In genomic region chr11:115766356-115766943, GRCm38 (mm10) we compare ENCODE assay signal across 8 mouse cellular contexts. TPM values are rescaled to one million over a fixed set of nuclear protein-coding genes. Genes with fewer than 3 reads are reported as not detected.
DNase-seq lines count a peak whose midpoint lies in the region; ATAC-seq and TF ChIP-seq lines count a peak whose summit lies in the region.

No protein-coding gene starts in this region.

- no peak overlapping the region for H3K27ac ChIP-seq in ES-Bruce4 (ENCODE audit: insufficient read depth, low read length)
- H3K27ac ChIP-seq in brown adipose tissue, adult 24 weeks (replicated peaks; ENCODE audit: low read depth, low read length) = peak overlapping the region; percentile 66
- peak overlapping the region; percentile 99 for H3K27ac ChIP-seq in heart, embryonic 16.5 days (ENCODE audit: low read length)
- H3K27ac ChIP-seq in midbrain, embryonic 13.5 days = peak overlapping the region; percentile 92

- H3K9me3 ChIP-seq in ES-Bruce4 (replicated peaks; ENCODE audit: control insufficient read depth, insufficient read depth, low read length, poor library complexity, severe bottlenecking) = 0 out of 2 replicates have a peak, but pooled peaks cover 4% of the 10 kb centered on the region
- H3K9me3 ChIP-seq in heart, embryonic 16.5 days (replicated peaks; ENCODE audit: control insufficient read depth, low read length) = no peaks in the 10 kb centered on the region
- H3K9me3 ChIP-seq in midbrain, embryonic 13.5 days = no peaks in the 10 kb centered on the region

- no peak for TF ChIP-seq CTCF in ES-Bruce4 (IDR thresholded peaks at IDR 0.05; ENCODE audit: low read depth, low read length)

- no peaks in the 10 kb centered on the region for H3K4me1 ChIP-seq in ES-Bruce4 (ENCODE audit: control insufficient read depth, insufficient read depth, low read length)
- peaks cover 16% of the 10 kb centered on the region for H3K4me1 ChIP-seq in brown adipose tissue, adult 24 weeks (ENCODE audit: control insufficient read depth, insufficient read depth, insufficient read length, low read length)
- H3K4me1 ChIP-seq in heart, embryonic 16.5 days (ENCODE audit: control insufficient read depth, insufficient read depth, low read length) = peaks cover 31% of the 10 kb centered on the region
- peaks cover 35% of the 10 kb centered on the region for H3K4me1 ChIP-seq in midbrain, embryonic 13.5 days (replicated peaks)

- no peaks in the 10 kb centered on the region for H3K27me3 ChIP-seq in ES-Bruce4 (ENCODE audit: control insufficient read depth, insufficient read depth, low read length, poor library complexity, severe bottlenecking)
- no peaks in the 10 kb centered on the region for H3K27me3 ChIP-seq in heart, embryonic 16.5 days (ENCODE audit: control insufficient read depth, insufficient read depth, low read length)
- no peaks in the 10 kb centered on the region for H3K27me3 ChIP-seq in midbrain, embryonic 13.5 days

- peak; percentile 54 to 57 for DNase-seq in kidney, postnatal 36 days
- DNase-seq in layer of hippocampus, adult 9-11 months = no peak
- DNase-seq in gastrocnemius, postnatal 4 days (ENCODE audit: low spot score in 2 of 2) = no peak
- no peak for DNase-seq in left cerebral cortex, adult 8-10 months (ENCODE audit: low spot score in 2 of 2)

- H3K4me3 ChIP-seq in ES-Bruce4 (ENCODE audit: low read depth, low read length) = no peak overlapping the region
- peak overlapping the region; percentile 71 for H3K4me3 ChIP-seq in brown adipose tissue, adult 24 weeks (ENCODE audit: insufficient read depth, low read depth, low read length)
- peak overlapping the region; percentile 79 for H3K4me3 ChIP-seq in heart, embryonic 16.5 days (ENCODE audit: low read length)
- H3K4me3 ChIP-seq in midbrain, embryonic 13.5 days (replicated peaks) = peak overlapping the region; percentile 84

- H3K4me2 ChIP-seq in heart, embryonic 16.5 days (ENCODE audit: low read depth, low read length) = peak overlapping the region; percentile 80
- peak overlapping the region; percentile 81 for H3K4me2 ChIP-seq in midbrain, embryonic 13.5 days (replicated peaks)

- no peak for TF ChIP-seq POLR2A in ES-Bruce4 (IDR thresholded peaks at IDR 0.05; ENCODE audit: insufficient read depth, low read length)

- WGBS in heart, embryonic 16.5 days = 28% methylated on average over 13 of the region's 13 CpGs
- WGBS in midbrain, embryonic 13.5 days = 37% methylated on average over 13 of the region's 13 CpGs

- H3K36me3 ChIP-seq in ES-Bruce4 (ENCODE audit: control insufficient read depth, insufficient read depth, low read length, poor library complexity, severe bottlenecking) = no peaks in the 10 kb centered on the region
- H3K36me3 ChIP-seq in heart, embryonic 16.5 days (ENCODE audit: control insufficient read depth, insufficient read depth) = no peaks in the 10 kb centered on the region
- H3K36me3 ChIP-seq in midbrain, embryonic 13.5 days = 0 out of 2 replicates have a peak, but pooled peaks cover 2% of the 10 kb centered on the region

- TF ChIP-seq EP300 in ES-Bruce4 (IDR thresholded peaks at IDR 0.05; ENCODE audit: insufficient read depth, low read depth, low read length) = no peak

- H3K9ac ChIP-seq in ES-Bruce4 (ENCODE audit: low read depth, poor library complexity, severe bottlenecking) = peak overlapping the region; percentile 92
- H3K9ac ChIP-seq in heart, embryonic 16.5 days (ENCODE audit: low read length) = peak overlapping the region; percentile 92
- H3K9ac ChIP-seq in midbrain, embryonic 13.5 days (replicated peaks) = peak overlapping the region; percentile 93

- ATAC-seq in heart, embryonic 16.5 days (replicated peaks; ENCODE audit: extremely low read depth, insufficient read depth, low FRiP score) = peak; percentile 47
- no peak for ATAC-seq in midbrain, embryonic 13.5 days

RNA-seq across cellular contexts. Expression of gene Tmem94, which starts 1.2 kb away (rescaled TPM):
- polyA plus RNA-seq in ES-Bruce4 (2011; ENCODE audit: insufficient read depth, insufficient read length, low read depth, missing spikeins) = 29.2 and 32.6 TPM in 2 replicates
- 18.0 and 23.0 TPM in 2 replicates for polyA plus RNA-seq in brown adipose tissue, adult 24 weeks (2012; ENCODE audit: insufficient read depth, insufficient read length, missing spikeins)
- polyA plus RNA-seq in heart, embryonic 16.5 days (2015; fragmentation: Nextera tagmentation; extraction: Ambion mirVana) = 36.8 and 43.1 TPM in 2 replicates
- polyA plus RNA-seq in midbrain, embryonic 13.5 days (2015; fragmentation: Nextera tagmentation; extraction: Ambion mirVana) = 29.9 and 31.0 TPM in 2 replicates
- total RNA-seq in gastrocnemius, postnatal 4 days (2021) = 10 to 100 TPM; 51.9 to 57.3 TPM
- total RNA-seq in left cerebral cortex, adult 8-10 months (2022) = 10 to 100 TPM; 58.1 to 66.3 (median 62.9) TPM

RNA-seq across cellular contexts. Expression of gene Caskin2, which starts 47.0 kb away (rescaled TPM):
- polyA plus RNA-seq in ES-Bruce4 (2011; ENCODE audit: insufficient read depth, insufficient read length, low read depth, missing spikeins) = 10.5 and 12.1 TPM in 2 replicates
- polyA plus RNA-seq in brown adipose tissue, adult 24 weeks (2012; ENCODE audit: insufficient read depth, insufficient read length, missing spikeins) = 8.8 and 10.4 TPM in 2 replicates
- polyA plus RNA-seq in heart, embryonic 16.5 days (2015; fragmentation: Nextera tagmentation; extraction: Ambion mirVana) = 18.9 and 22.1 TPM in 2 replicates
- 10.3 and 12.3 TPM in 2 replicates for polyA plus RNA-seq in midbrain, embryonic 13.5 days (2015; fragmentation: Nextera tagmentation; extraction: Ambion mirVana)
- 10 to 100 TPM; 26.1 to 26.8 TPM for total RNA-seq in gastrocnemius, postnatal 4 days (2021)
- 10 to 100 TPM; 18.2 to 18.9 (median 18.4) TPM for total RNA-seq in left cerebral cortex, adult 8-10 months (2022)

RNA-seq across cellular contexts. Expression of gene Tsen54, which starts 48.1 kb away (rescaled TPM):
- 26.9 and 30.2 TPM in 2 replicates for polyA plus RNA-seq in ES-Bruce4 (2011; ENCODE audit: insufficient read depth, insufficient read length, low read depth, missing spikeins)
- polyA plus RNA-seq in brown adipose tissue, adult 24 weeks (2012; ENCODE audit: insufficient read depth, insufficient read length, missing spikeins) = 6.1 and 6.8 TPM in 2 replicates
- polyA plus RNA-seq in heart, embryonic 16.5 days (2015; fragmentation: Nextera tagmentation; extraction: Ambion mirVana) = 26.2 and 28.3 TPM in 2 replicates
- 24.8 and 25.8 TPM in 2 replicates for polyA plus RNA-seq in midbrain, embryonic 13.5 days (2015; fragmentation: Nextera tagmentation; extraction: Ambion mirVana)
- total RNA-seq in gastrocnemius, postnatal 4 days (2021) = 10 to 100 TPM; 15.6 to 16.9 TPM
- total RNA-seq in left cerebral cortex, adult 8-10 months (2022) = 10 to 100 TPM; 12.4 to 17.1 (median 14.5) TPM

RNA-seq across cellular contexts. Expression of gene Llgl2, which starts 57.4 kb away (rescaled TPM):
- 92.1 and 99.1 TPM in 2 replicates for polyA plus RNA-seq in ES-Bruce4 (2011; ENCODE audit: insufficient read depth, insufficient read length, low read depth, missing spikeins)
- 4.0 and 5.5 TPM in 2 replicates for polyA plus RNA-seq in brown adipose tissue, adult 24 weeks (2012; ENCODE audit: insufficient read depth, insufficient read length, missing spikeins)
- 17.7 and 18.2 TPM in 2 replicates for polyA plus RNA-seq in heart, embryonic 16.5 days (2015; fragmentation: Nextera tagmentation; extraction: Ambion mirVana)
- polyA plus RNA-seq in midbrain, embryonic 13.5 days (2015; fragmentation: Nextera tagmentation; extraction: Ambion mirVana) = 0.66 and 0.76 TPM in 2 replicates
- 10 to 100 TPM; 19.0 to 21.6 TPM for total RNA-seq in gastrocnemius, postnatal 4 days (2021)
- 1 to 10 TPM; 2.5 to 5.2 (median 4.6) TPM for total RNA-seq in left cerebral cortex, adult 8-10 months (2022)

RNA-seq across cellular contexts. Expression of gene Grb2, which starts 58.1 kb away (rescaled TPM):
- polyA plus RNA-seq in ES-Bruce4 (2011; ENCODE audit: insufficient read depth, insufficient read length, low read depth, missing spikeins) = 75.0 and 75.9 TPM in 2 replicates
- 29.1 and 32.4 TPM in 2 replicates for polyA plus RNA-seq in brown adipose tissue, adult 24 weeks (2012; ENCODE audit: insufficient read depth, insufficient read length, missing spikeins)
- polyA plus RNA-seq in heart, embryonic 16.5 days (2015; fragmentation: Nextera tagmentation; extraction: Ambion mirVana) = 103 and 118 TPM in 2 replicates
- polyA plus RNA-seq in midbrain, embryonic 13.5 days (2015; fragmentation: Nextera tagmentation; extraction: Ambion mirVana) = 165 and 176 TPM in 2 replicates
- total RNA-seq in gastrocnemius, postnatal 4 days (2021) = 100 to 1,000 TPM; 106 to 116 TPM
- total RNA-seq in left cerebral cortex, adult 8-10 months (2022) = 100 to 1,000 TPM; 206 to 217 (median 212) TPM

Comparison
In these comparisons a context has a peak if more than half of its experiments do, and no peak if none do; other contexts are left out.
1. DNase-seq: peak in kidney, postnatal 36 days (2 of 2); none in layer of hippocampus, adult 9-11 months (single experiment), gastrocnemius, postnatal 4 days (0 of 2) and left cerebral cortex, adult 8-10 months (0 of 2).
2. Peak in every context shown above with its lines, with median percentiles within 50 percentile points of each other: H3K9ac ChIP-seq.